Mouse (Mus musculus) left cerebral cortex, adult 18-20 months (tissue): Measurements from ENCODE around the gene Hint2. TPM values are rescaled to one million over a fixed set of nuclear protein-coding genes. Genes with fewer than 3 reads are reported as not detected.

Experiments
- DNase-seq, 2 experiments: peaks; one replicate each; pipeline ENCODE4 v3.0.0; 2021 to 2022; ENCODE audit warnings: low spot score in 2 of 2, mixed read lengths in 1 of 2
- long read RNA-seq, 2 experiments: library from polyadenylated mRNA; stranded (forward); transcript quantifications; one replicate each; pipeline ENCODE4 v2.0.0; 2021
- total RNA-seq, 2 experiments: library from RNA; stranded (reverse); gene quantifications; 2 replicates each; pipeline ENCODE4 v1.2.3; 2021

Hint2 gene
- total RNA-seq = 10 to 100 TPM; 34.1 to 40.5 TPM
- long read RNA-seq, experiment 1, transcript Hint2-201 (5 exons, 610 nt) = major isoform, 25 of 28 reads
- long read RNA-seq, experiment 1, partial matches to known transcripts = 2 of 28 reads
- long read RNA-seq, experiment 1, other reads (novel, unspliced or antisense) = 0 of 28 reads
- long read RNA-seq, experiment 2, transcript Hint2-201 (5 exons, 610 nt) = major isoform, 27 of 29 reads
- long read RNA-seq, experiment 2, partial matches to known transcripts = 2 of 29 reads
- long read RNA-seq, experiment 2, other reads (novel, unspliced or antisense) = 0 of 29 reads

GRCm38 (mm10) chr4:43656339-43657109 is at the start of gene Hint2:
TSS of gene Hint2 (minus strand) at chr4:43656466.
- DNase-seq = peak; percentile 88 to 94

- no peak for DNase-seq
Observed at GRCm38 (mm10) chr4:43705991-43706390, 49.7 kb upstream of the Hint2 start.

GRCm38 (mm10) chr4:43703851-43704250 is 47.6 kb upstream of the Hint2 start:
- DNase-seq = no peak

- no peak for DNase-seq
Observed at GRCm38 (mm10) chr4:43703439-43703838, 47.2 kb upstream of the Hint2 start.

- no peak for DNase-seq
Observed at GRCm38 (mm10) chr4:43700707-43701106, 44.4 kb upstream of the Hint2 start, which contains the start of gene Olfr70. TSS of gene Olfr70 (minus strand) at chr4:43700807.

GRCm38 (mm10) chr4:43696561-43696960 is 40.3 kb upstream of the Hint2 start:
- no peak for DNase-seq

- no peak for DNase-seq
Observed at GRCm38 (mm10) chr4:43695249-43695671, 39.0 kb upstream of the Hint2 start.

- DNase-seq = no peak
Observed at GRCm38 (mm10) chr4:43694439-43695248, 38.4 kb upstream of the Hint2 start.

- DNase-seq = no peak
Observed at GRCm38 (mm10) chr4:43693806-43694241, 37.6 kb upstream of the Hint2 start.

- DNase-seq = no peak
Observed at GRCm38 (mm10) chr4:43691026-43691425, 34.8 kb upstream of the Hint2 start.

GRCm38 (mm10) chr4:43690021-43690420 is 33.8 kb upstream of the Hint2 start:
- DNase-seq = no peak

GRCm38 (mm10) chr4:43679416-43680043 is 23.3 kb upstream of the Hint2 start:
- DNase-seq = no peak

GRCm38 (mm10) chr4:43678541-43678940 is 22.3 kb upstream of the Hint2 start:
- no peak for DNase-seq

GRCm38 (mm10) chr4:43675608-43676007 is 19.3 kb upstream of the Hint2 start:
- no peak for DNase-seq

GRCm38 (mm10) chr4:43674974-43675373 is 18.7 kb upstream of the Hint2 start:
- DNase-seq = no peak

- no peak for DNase-seq
Observed at GRCm38 (mm10) chr4:43673703-43674102, 17.4 kb upstream of the Hint2 start.

GRCm38 (mm10) chr4:43672070-43672469 is 15.8 kb upstream of the Hint2 start:
- peak; percentile 82 to 93 for DNase-seq

GRCm38 (mm10) chr4:43669428-43669794 is 13.1 kb upstream of the Hint2 start:
- DNase-seq = peak in 1 of 2 experiments; percentile 27

- DNase-seq = peak; percentile 88 to 90
Observed at GRCm38 (mm10) chr4:43668782-43669427, 12.6 kb upstream of the Hint2 start, which contains the start of the genes Tmem8b and Fam221b. TSS of gene Tmem8b (plus strand) at chr4:43668971. TSS of gene Fam221b (minus strand) at chr4:43669145.

GRCm38 (mm10) chr4:43666412-43666811 is 10.1 kb upstream of the Hint2 start:
- no peak for DNase-seq
